ENCODE assay signal across 17 mouse cellular contexts in the genomic region with DNA sequence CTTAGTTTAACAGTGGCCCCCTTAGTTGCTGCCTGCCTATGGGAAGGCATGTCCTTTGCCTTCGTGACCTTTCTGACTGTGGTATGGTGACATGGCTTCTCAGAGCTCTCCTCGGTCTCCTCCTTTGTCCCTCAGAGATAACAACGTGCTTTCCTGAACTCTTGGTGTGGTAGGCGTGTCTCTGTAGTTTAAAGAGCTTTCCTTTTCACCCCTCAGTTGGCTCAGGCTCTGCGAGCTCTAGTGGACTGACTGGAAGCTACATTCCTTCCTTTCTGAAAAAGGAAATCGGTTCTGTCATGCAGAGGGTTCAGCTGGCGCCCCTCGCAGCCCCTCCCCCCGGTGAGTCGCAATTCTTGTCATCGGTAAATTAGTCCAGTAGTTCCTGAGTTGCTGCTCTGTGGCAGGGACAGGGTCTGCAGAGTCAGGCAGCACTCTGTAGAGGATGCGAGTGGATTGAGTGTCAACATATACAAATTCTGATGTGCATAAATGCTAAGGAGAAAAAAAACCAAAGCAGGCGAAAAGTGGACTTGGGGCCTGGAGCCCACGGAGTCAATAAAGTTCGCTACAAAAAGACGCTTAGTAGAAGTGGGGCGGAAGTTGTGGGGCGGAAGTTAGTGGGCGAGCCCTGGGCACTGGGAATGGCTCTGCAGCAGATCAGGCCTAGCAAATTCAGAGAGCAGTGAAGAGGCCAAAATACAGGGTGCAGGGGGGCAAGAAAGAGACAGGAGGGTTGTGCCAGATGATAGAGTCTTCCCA. TPM values are rescaled to one million over a fixed set of nuclear protein-coding genes. Genes with fewer than 3 reads are reported as not detected.
DNase-seq lines count a peak whose midpoint lies in the region; ATAC-seq and TF ChIP-seq lines count a peak whose summit lies in the region.
"Had no signal": no experiment of that assay in that cellular context is flagged by ENCODE, and none has a peak within 500 bp of the region (broad histone marks: within the 10 kb centered on the region; RNA-seq: fewer than 3 reads in every experiment).

No protein-coding gene starts in this region.

- peaks cover 66% of the 10 kb centered on the region for H3K36me3 ChIP-seq in megakaryocyte, embryonic 14.5 days (replicated peaks; ENCODE audit: low read length)
- peaks cover 0 to 3% of the 10 kb centered on the region in 2 experiments; a peak in 1 of 4 replicates for H3K36me3 ChIP-seq in MEL (ENCODE audit: control insufficient read depth in 1 of 2, insufficient read depth in 2 of 2, low read length in 2 of 2)
- H3K36me3 ChIP-seq in heart, embryonic 16.5 days (ENCODE audit: control insufficient read depth, insufficient read depth), result peaks cover 19% of the 10 kb centered on the region
- H3K36me3 ChIP-seq in liver, embryonic 16.5 days (ENCODE audit: control insufficient read depth, insufficient read depth), result no peaks in the 10 kb centered on the region
- H3K36me3 ChIP-seq in hindbrain, embryonic 16.5 days (ENCODE audit: control insufficient read depth, insufficient read depth, low read length), result peaks cover 38% of the 10 kb centered on the region
- H3K36me3 ChIP-seq in forebrain, embryonic 13.5 days (ENCODE audit: poor library complexity, severe bottlenecking), result peaks cover 68% of the 10 kb centered on the region

- H3K4me2 ChIP-seq in heart, embryonic 16.5 days (ENCODE audit: low read depth, low read length), result peak overlapping the region; percentile 1; the same call in 1 of the 2 replicates
- peak overlapping the region; percentile 32; the same call in 1 of the 2 replicates for H3K4me2 ChIP-seq in liver, embryonic 16.5 days (ENCODE audit: low read depth, low read length)
- H3K4me2 ChIP-seq in hindbrain, embryonic 16.5 days (ENCODE audit: low read length), result no peak overlapping the region
- no peak overlapping the region for H3K4me2 ChIP-seq in forebrain, embryonic 13.5 days
- H3K4me2 ChIP-seq: forebrain, embryonic 12.5 days; limb, embryonic 13.5 days; midbrain, embryonic 12.5 days had no signal

- no peak for TF ChIP-seq RAD21 in MEL (IDR thresholded peaks at IDR 0.05; ENCODE audit: low read depth, low read length)

- no peaks in the 10 kb centered on the region for H3K79me2 ChIP-seq in MEL (ENCODE audit: control insufficient read depth, insufficient read depth, low read length, poor library complexity)

- no peaks in the 10 kb centered on the region for H3K27me3 ChIP-seq in megakaryocyte, embryonic 14.5 days (replicated peaks)
- no peaks in the 10 kb centered on the region for H3K27me3 ChIP-seq in MEL (ENCODE audit: control insufficient read depth in 1 of 2, insufficient read depth in 2 of 2, low read length in 2 of 2)
- H3K27me3 ChIP-seq in heart, embryonic 16.5 days (ENCODE audit: control insufficient read depth, insufficient read depth, low read length), result no peaks in the 10 kb centered on the region
- H3K27me3 ChIP-seq in liver, embryonic 16.5 days (ENCODE audit: control insufficient read depth, insufficient read depth, low read depth, low read length), result no peaks in the 10 kb centered on the region
- no peaks in the 10 kb centered on the region for H3K27me3 ChIP-seq in hindbrain, embryonic 16.5 days (replicated peaks; ENCODE audit: control insufficient read depth, insufficient read depth, low read length)
- no peaks in the 10 kb centered on the region for H3K27me3 ChIP-seq in forebrain, embryonic 13.5 days
- H3K27me3 ChIP-seq: forebrain, embryonic 12.5 days; limb, embryonic 13.5 days; midbrain, embryonic 12.5 days had no signal

- no peak overlapping the region for H3K9ac ChIP-seq in MEL (ENCODE audit: control insufficient read depth, low read depth, low read length, poor library complexity, severe bottlenecking)
- no peak overlapping the region for H3K9ac ChIP-seq in heart, embryonic 16.5 days (ENCODE audit: low read length)
- no peak overlapping the region for H3K9ac ChIP-seq in liver, embryonic 16.5 days (ENCODE audit: low read depth, low read length)
- no peak overlapping the region for H3K9ac ChIP-seq in hindbrain, embryonic 16.5 days (ENCODE audit: low read depth, low read length)
- no peak overlapping the region for H3K9ac ChIP-seq in forebrain, embryonic 13.5 days
- H3K9ac ChIP-seq: forebrain, embryonic 12.5 days; limb, embryonic 13.5 days; midbrain, embryonic 12.5 days had no signal

- 59% methylated on average over 19 of the region's 19 CpGs for WGBS in heart, embryonic 16.5 days
- WGBS in liver, embryonic 16.5 days (ENCODE audit: insufficient replicate concordance), result 50% methylated on average over 19 of the region's 19 CpGs
- 83% methylated on average over 19 of the region's 19 CpGs for WGBS in hindbrain, embryonic 16.5 days
- WGBS in forebrain, embryonic 13.5 days, result 87% methylated on average over 19 of the region's 19 CpGs

- no peak for TF ChIP-seq POLR2A in MEL (IDR thresholded peaks at IDR 0.05; ENCODE audit: control insufficient read depth in 1 of 2, insufficient read depth in 1 of 2, low read depth in 1 of 2, low read length in 2 of 2, poor library complexity in 1 of 2)

- no peak for ATAC-seq in megakaryocyte, adult 5-6 weeks (ENCODE audit: poor library complexity, severe bottlenecking)
- peak; percentile 74 for ATAC-seq in heart, embryonic 16.5 days (replicated peaks; ENCODE audit: extremely low read depth, insufficient read depth, low FRiP score)
- peak; percentile 72 for ATAC-seq in liver, embryonic 16.5 days (ENCODE audit: low read depth)
- no peak for ATAC-seq in hindbrain, embryonic 16.5 days
- ATAC-seq in forebrain, embryonic 13.5 days, result no peak
- ATAC-seq: inflammation-experienced regulatory T-cells, adult 6 months had no signal

- H3K9me3 ChIP-seq in megakaryocyte, embryonic 14.5 days, result no peaks in the 10 kb centered on the region
- H3K9me3 ChIP-seq in MEL (replicated peaks; ENCODE audit: insufficient read depth, low read length), result no peaks in the 10 kb centered on the region
- no peaks in the 10 kb centered on the region for H3K9me3 ChIP-seq in heart, embryonic 16.5 days (replicated peaks; ENCODE audit: control insufficient read depth, low read length)
- no peaks in the 10 kb centered on the region for H3K9me3 ChIP-seq in liver, embryonic 16.5 days (replicated peaks; ENCODE audit: control insufficient read depth, low read length)
- no peaks in the 10 kb centered on the region for H3K9me3 ChIP-seq in hindbrain, embryonic 16.5 days (ENCODE audit: control insufficient read depth, low read length)
- no peaks in the 10 kb centered on the region for H3K9me3 ChIP-seq in forebrain, embryonic 13.5 days (replicated peaks)
- H3K9me3 ChIP-seq: forebrain, embryonic 12.5 days; limb, embryonic 13.5 days; midbrain, embryonic 12.5 days had no signal

- TF ChIP-seq CTCF in MEL (IDR thresholded peaks at IDR 0.05 in 2 of 3, conservative IDR thresholded peaks at IDR 0.05 in 1 of 3; ENCODE audit: control insufficient read depth in 1 of 3, insufficient read depth in 1 of 3, low read depth in 2 of 3, low read length in 3 of 3, poor library complexity in 1 of 3, severe bottlenecking in 1 of 3), result no peak

- peak overlapping the region; percentile 77 for H3K4me3 ChIP-seq in megakaryocyte, embryonic 14.5 days (replicated peaks)
- no peak overlapping the region for H3K4me3 ChIP-seq in MEL (ENCODE audit: control insufficient read depth in 1 of 2, insufficient read depth in 1 of 2, low read depth in 2 of 2, low read length in 2 of 2)
- no peak overlapping the region for H3K4me3 ChIP-seq in heart, embryonic 16.5 days (ENCODE audit: low read length)
- H3K4me3 ChIP-seq in liver, embryonic 16.5 days (ENCODE audit: low read depth, low read length), result no peak overlapping the region
- no peak overlapping the region for H3K4me3 ChIP-seq in hindbrain, embryonic 16.5 days (ENCODE audit: low read length)
- no peak overlapping the region for H3K4me3 ChIP-seq in forebrain, embryonic 13.5 days
- H3K4me3 ChIP-seq: forebrain, embryonic 12.5 days; limb, embryonic 13.5 days; midbrain, embryonic 12.5 days had no signal

- peak; percentile 54 for DNase-seq in MEL (ENCODE audit: low read depth, low spot score)
- DNase-seq in layer of hippocampus, adult 11-12 months (ENCODE audit: low spot score), result no peak
- DNase-seq: adrenal gland, postnatal 14 days; cerebellum, postnatal 25 days; kidney, postnatal 14 days; layer of hippocampus, postnatal 36 days; lung, postnatal 10 days had no signal

- TF ChIP-seq EP300 in MEL (IDR thresholded peaks at IDR 0.05; ENCODE audit: low read depth in 1 of 2, low read length in 2 of 2), result no peak

- H3K4me1 ChIP-seq in megakaryocyte, embryonic 14.5 days, result peaks cover 50% of the 10 kb centered on the region
- H3K4me1 ChIP-seq in MEL (ENCODE audit: control insufficient read depth in 1 of 2, insufficient read depth in 2 of 2, low read length in 2 of 2), result peaks cover 6 to 7% of the 10 kb centered on the region in 2 experiments; a peak in 3 of 4 replicates
- H3K4me1 ChIP-seq in heart, embryonic 16.5 days (ENCODE audit: control insufficient read depth, insufficient read depth, low read length), result peaks cover 10% of the 10 kb centered on the region
- H3K4me1 ChIP-seq in liver, embryonic 16.5 days (ENCODE audit: control insufficient read depth, low read depth, low read length), result peaks cover 10% of the 10 kb centered on the region
- H3K4me1 ChIP-seq in hindbrain, embryonic 16.5 days (ENCODE audit: control insufficient read depth, insufficient read depth, low read depth, low read length), result no peaks in the 10 kb centered on the region
- no peaks in the 10 kb centered on the region for H3K4me1 ChIP-seq in forebrain, embryonic 13.5 days
- H3K4me1 ChIP-seq: forebrain, embryonic 12.5 days; limb, embryonic 13.5 days; midbrain, embryonic 12.5 days had no signal

- no peak overlapping the region for H3K27ac ChIP-seq in MEL (ENCODE audit: control insufficient read depth, low read depth, low read length)
- peak overlapping the region; percentile 73 for H3K27ac ChIP-seq in heart, embryonic 16.5 days (ENCODE audit: low read length)
- no peak overlapping the region for H3K27ac ChIP-seq in liver, embryonic 16.5 days (ENCODE audit: low read length)
- H3K27ac ChIP-seq in hindbrain, embryonic 16.5 days (ENCODE audit: low read depth, low read length), result no peak overlapping the region
- no peak overlapping the region for H3K27ac ChIP-seq in forebrain, embryonic 13.5 days
- H3K27ac ChIP-seq: forebrain, embryonic 12.5 days; limb, embryonic 13.5 days; midbrain, embryonic 12.5 days had no signal

RNA-seq across cellular contexts. Expression of gene Gsta4, which starts 15.7 kb away (rescaled TPM):
- 0.09 TPM in 1 of 2 replicates, not detected in the other for polyA plus RNA-seq in megakaryocyte, embryonic 14.5 days (2012; ENCODE audit: insufficient read depth, low replicate concordance)
- 0.27 TPM in 1 of 2 replicates, not detected in the other for total RNA-seq in megakaryocyte, adult 5-6 weeks (2015)
- not detected in 2 replicates for total RNA-seq in megakaryocyte, adult 5-6 weeks (2017)
- 5.0 and 6.4 TPM in 2 replicates for total RNA-seq in MEL (2012; rRNA removed)
- 1 to 10 TPM in 1 of 2 experiments, not detected in 1; 9.8 TPM for polyA plus RNA-seq in MEL (2012; ENCODE audit: insufficient read depth in 1 of 2, insufficient read length in 2 of 2, low read depth in 1 of 2, low replicate concordance in 2 of 2, missing spikeins in 1 of 2)
- 67.5 and 71.7 TPM in 2 replicates for polyA plus RNA-seq in heart, embryonic 16.5 days (2015; fragmentation: Nextera tagmentation; extraction: Ambion mirVana)
- 41.1 and 44.1 TPM in 2 replicates for polyA plus RNA-seq in liver, embryonic 16.5 days (2015; fragmentation: Nextera tagmentation; extraction: Ambion mirVana)
- polyA plus RNA-seq in hindbrain, embryonic 16.5 days (2015; fragmentation: Nextera tagmentation; extraction: Ambion mirVana), result 28.5 and 30.6 TPM in 2 replicates
- polyA plus RNA-seq in forebrain, embryonic 13.5 days (2015; fragmentation: Nextera tagmentation; extraction: Ambion mirVana), result 19.9 and 28.5 TPM in 2 replicates

RNA-seq across cellular contexts. Expression of gene Ick, which starts 57.9 kb away (rescaled TPM):
- polyA plus RNA-seq in megakaryocyte, embryonic 14.5 days (2012; ENCODE audit: insufficient read depth, low replicate concordance), result 23.0 and 64.0 TPM in 2 replicates
- total RNA-seq in megakaryocyte, adult 5-6 weeks (2015), result 3.4 and 6.2 TPM in 2 replicates
- 2.5 and 8.0 TPM in 2 replicates for total RNA-seq in megakaryocyte, adult 5-6 weeks (2017)
- 6.1 and 6.5 TPM in 2 replicates for total RNA-seq in MEL (2012; rRNA removed)
- 10 to 100 TPM in 1 of 2 experiments, not detected in 1; 16.1 TPM for polyA plus RNA-seq in MEL (2012; ENCODE audit: insufficient read depth in 1 of 2, insufficient read length in 2 of 2, low read depth in 1 of 2, low replicate concordance in 2 of 2, missing spikeins in 1 of 2)
- polyA plus RNA-seq in heart, embryonic 16.5 days (2015; fragmentation: Nextera tagmentation; extraction: Ambion mirVana), result 13.5 and 14.6 TPM in 2 replicates
- 4.6 and 5.5 TPM in 2 replicates for polyA plus RNA-seq in liver, embryonic 16.5 days (2015; fragmentation: Nextera tagmentation; extraction: Ambion mirVana)
- 31.8 and 36.7 TPM in 2 replicates for polyA plus RNA-seq in hindbrain, embryonic 16.5 days (2015; fragmentation: Nextera tagmentation; extraction: Ambion mirVana)
- 34.3 and 34.6 TPM in 2 replicates for polyA plus RNA-seq in forebrain, embryonic 13.5 days (2015; fragmentation: Nextera tagmentation; extraction: Ambion mirVana)

RNA-seq across cellular contexts. Expression of gene Fbxo9, which starts 58.0 kb away (rescaled TPM):
- 67.6 and 168 TPM in 2 replicates for polyA plus RNA-seq in megakaryocyte, embryonic 14.5 days (2012; ENCODE audit: insufficient read depth, low replicate concordance)
- total RNA-seq in megakaryocyte, adult 5-6 weeks (2015), result 40.3 and 50.5 TPM in 2 replicates
- total RNA-seq in megakaryocyte, adult 5-6 weeks (2017), result 43.8 and 49.2 TPM in 2 replicates
- total RNA-seq in MEL (2012; rRNA removed), result 47.0 and 56.0 TPM in 2 replicates
- polyA plus RNA-seq in MEL (2012; ENCODE audit: insufficient read depth in 1 of 2, insufficient read length in 2 of 2, low read depth in 1 of 2, low replicate concordance in 2 of 2, missing spikeins in 1 of 2), result 100 to 1,000 TPM in 1 of 2 experiments, 10 to 100 TPM in 1; 47.0 to 402 TPM
- polyA plus RNA-seq in heart, embryonic 16.5 days (2015; fragmentation: Nextera tagmentation; extraction: Ambion mirVana), result 41.1 and 47.3 TPM in 2 replicates
- 65.3 and 66.2 TPM in 2 replicates for polyA plus RNA-seq in liver, embryonic 16.5 days (2015; fragmentation: Nextera tagmentation; extraction: Ambion mirVana)
- polyA plus RNA-seq in hindbrain, embryonic 16.5 days (2015; fragmentation: Nextera tagmentation; extraction: Ambion mirVana), result 79.8 and 88.4 TPM in 2 replicates
- polyA plus RNA-seq in forebrain, embryonic 13.5 days (2015; fragmentation: Nextera tagmentation; extraction: Ambion mirVana), result 32.4 and 36.3 TPM in 2 replicates

Comparison
In these comparisons a context has a peak if more than half of its experiments do, and no peak if none do; other contexts are left out.
1. ATAC-seq: peak in heart, embryonic 16.5 days (single experiment) and liver, embryonic 16.5 days (single experiment); none in megakaryocyte, adult 5-6 weeks (single experiment), hindbrain, embryonic 16.5 days (single experiment) and forebrain, embryonic 13.5 days (single experiment).
2. H3K4me2 ChIP-seq: peak in heart, embryonic 16.5 days (single experiment) and liver, embryonic 16.5 days (single experiment); none in hindbrain, embryonic 16.5 days (single experiment) and forebrain, embryonic 13.5 days (single experiment).